Mouse (Mus musculus): ENCODE data around the gene Gnas.
"Not testable (repeated sequence)": the region's sequence is repeated elsewhere in the genome, so short reads cannot be mapped to it uniquely, and the experiment has no call there.

Gnas gene

DNA sequence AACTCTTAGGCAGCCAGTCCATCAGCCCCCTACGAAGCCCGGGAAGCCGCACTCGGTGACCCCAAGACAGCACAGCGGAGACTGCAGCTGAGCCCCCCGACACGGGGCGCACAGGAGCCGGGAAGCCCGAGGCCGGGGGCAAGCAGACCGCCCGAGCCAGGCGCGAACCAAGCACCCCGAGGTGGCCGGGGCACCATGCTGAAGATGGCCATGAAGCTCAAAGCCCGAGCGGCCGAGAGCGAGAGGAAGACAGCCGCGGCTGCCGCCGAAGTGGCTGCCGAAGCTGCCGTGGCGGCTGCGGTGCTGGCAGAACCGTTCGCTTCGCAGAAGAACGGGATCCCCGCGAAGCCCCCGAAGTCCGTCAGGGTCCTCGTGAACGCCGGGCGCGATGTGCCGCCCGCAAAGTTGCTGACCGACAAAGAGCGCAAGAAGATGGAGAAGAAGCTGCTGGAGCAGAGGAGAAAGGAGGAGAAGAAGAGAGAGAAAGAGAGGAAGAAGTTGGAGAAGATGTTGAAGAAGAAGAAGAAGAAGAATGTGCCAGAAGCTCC lies 44.3 kb downstream of the Gnas start:
- no peak for DNase-seq (ENCODE audit: low spot score)

DNA sequence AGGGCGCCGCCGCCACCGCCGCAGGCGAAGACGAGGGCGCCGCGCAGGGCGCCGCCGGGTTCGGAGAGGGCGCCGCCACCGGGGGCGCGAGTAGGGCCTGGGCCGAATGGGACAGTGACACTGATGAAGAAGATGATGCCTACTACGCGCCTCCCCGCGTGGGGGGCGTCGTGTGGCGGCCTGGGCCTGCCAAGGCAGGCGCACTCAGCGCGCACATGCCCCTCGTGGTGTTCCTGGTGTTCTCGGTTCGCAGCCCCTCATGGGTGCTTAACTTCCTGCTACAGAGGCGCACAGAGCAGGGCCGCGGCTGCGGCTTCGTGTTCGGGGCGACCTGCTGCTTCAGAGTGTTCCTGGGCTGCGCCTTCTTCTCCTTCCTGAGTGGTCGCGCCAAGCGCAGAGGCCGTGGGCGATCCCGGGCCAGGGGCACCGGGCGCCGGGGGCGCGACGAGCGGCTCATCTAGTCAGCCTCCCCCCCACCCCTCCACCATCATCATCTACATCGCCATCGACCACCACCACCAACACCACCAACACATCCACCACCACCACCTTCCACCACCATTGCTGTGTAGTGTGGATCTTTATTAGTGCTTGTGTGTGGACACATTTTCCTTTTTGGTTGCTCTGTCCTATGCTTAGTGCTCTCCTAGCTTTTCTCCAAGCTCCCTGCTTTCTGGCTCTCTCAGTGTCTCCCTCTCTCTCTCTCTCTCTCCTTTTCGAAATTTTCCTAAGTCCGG lies 45.0 kb downstream of the Gnas start:
- peak; percentile 50 for DNase-seq (ENCODE audit: low spot score)

DNA sequence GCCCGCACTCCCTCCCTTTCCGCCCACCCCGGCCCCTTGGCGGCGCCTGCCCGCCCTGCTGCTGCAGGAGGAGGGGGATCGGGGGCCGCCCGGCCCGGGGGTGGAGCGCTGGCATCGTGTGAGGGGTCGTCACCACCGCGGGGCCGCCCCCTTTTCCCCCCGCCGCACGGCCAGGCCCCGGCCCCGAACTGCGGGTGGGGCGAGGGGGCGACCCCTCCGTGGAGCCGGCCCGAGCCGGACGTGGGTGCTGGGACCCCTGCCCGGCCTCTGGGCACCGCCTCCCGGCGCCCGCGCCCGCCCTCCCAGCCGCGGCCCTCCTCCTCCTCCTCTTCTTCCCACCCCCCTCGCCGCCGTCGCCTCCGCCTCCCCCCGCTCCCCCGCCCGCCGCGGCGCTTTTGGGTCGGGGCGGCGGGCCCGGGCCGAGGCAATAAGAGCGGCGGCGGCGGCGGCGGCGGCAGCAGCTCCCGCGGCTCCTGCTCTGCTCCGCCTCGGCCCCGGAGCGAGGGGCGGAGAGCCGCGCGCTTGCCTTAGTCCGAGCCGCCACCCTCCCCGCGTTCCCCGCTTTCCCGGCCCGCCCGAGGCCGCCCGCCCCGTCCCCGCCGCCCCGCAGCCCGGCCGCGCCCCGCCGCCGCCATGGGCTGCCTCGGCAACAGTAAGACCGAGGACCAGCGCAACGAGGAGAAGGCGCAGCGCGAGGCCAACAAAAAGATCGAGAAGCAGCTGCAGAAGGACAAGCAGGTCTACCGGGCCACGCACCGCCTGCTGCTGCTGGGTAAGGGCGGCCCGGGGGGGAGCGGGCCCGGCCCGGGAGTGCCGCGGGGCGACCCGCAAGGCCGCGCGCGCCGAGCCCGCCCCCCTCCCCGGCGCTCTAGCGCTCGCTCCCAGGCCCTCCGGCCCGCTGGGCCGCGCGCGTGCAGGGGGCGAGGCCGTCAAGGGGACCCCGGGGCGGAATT lies 45.8 kb downstream of the Gnas start:
- peak; percentile 79 for DNase-seq (ENCODE audit: low spot score)

DNA sequence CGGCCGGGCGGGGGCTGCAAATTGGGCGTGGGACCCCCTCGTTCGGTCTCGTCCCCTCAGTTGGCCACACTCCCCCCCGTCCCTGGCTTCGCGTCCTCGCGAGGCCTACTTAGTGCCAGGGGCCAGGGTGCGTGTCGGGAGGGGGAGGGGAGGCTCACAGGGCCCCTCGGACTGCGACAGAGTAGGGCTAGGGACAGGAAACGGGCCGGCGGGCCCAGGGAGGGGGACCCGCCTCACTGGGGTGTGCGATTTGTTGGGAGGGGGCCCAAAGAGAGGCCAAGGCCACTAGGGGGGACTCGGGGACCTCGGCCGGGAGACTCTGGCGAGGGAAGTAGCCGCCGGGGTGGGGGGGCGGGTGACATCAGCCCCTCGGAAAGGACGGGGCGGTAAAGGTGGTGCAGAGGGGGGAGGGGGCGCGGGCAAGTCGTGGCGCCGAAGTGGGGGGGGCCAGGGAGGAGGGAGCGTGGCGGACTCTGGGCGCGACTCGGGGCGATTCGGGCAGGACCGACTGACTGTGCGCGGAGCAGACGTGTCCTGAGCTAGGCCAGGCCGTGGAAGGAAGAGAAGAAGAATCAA lies 46.6 kb downstream of the Gnas start:
- peak; percentile 71 for DNase-seq (ENCODE audit: low spot score)

DNA sequence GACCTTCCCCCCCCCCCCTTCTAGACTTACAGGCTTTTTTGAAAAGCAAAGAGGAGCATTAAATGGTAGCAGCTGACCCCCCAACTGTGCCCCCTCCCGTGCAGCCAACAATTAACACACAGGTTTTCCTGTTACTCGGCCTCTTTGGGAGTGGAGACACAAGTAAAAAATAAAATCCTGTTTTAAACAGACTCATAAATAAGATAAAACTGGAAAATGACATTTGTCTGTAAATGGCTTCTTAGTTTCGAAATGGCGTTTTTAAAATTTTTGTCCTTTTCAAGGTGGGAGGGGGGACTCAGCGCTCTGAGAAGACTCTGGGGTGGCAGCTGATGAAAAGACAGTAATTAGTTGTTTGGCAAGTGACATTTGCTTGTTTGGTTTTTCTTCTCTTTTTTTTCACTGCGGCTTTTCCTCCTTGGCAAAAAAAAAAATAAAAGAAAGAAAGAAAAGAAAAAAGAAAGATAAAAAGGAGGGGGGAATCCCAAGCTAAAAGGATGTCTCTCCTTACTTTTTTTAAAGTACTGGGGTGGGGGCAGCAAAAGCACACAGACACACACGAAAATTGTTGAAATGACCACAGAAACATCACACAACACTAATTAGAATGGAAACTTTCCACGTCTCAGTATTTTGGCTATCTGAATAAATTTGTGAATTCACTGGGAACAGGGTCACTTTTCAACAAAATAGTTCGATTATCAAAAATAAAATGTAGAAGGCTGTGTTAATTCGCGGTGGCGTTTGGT lies 47.3 kb downstream of the Gnas start:
- DNase-seq (ENCODE audit: low spot score), result no peak

DNA sequence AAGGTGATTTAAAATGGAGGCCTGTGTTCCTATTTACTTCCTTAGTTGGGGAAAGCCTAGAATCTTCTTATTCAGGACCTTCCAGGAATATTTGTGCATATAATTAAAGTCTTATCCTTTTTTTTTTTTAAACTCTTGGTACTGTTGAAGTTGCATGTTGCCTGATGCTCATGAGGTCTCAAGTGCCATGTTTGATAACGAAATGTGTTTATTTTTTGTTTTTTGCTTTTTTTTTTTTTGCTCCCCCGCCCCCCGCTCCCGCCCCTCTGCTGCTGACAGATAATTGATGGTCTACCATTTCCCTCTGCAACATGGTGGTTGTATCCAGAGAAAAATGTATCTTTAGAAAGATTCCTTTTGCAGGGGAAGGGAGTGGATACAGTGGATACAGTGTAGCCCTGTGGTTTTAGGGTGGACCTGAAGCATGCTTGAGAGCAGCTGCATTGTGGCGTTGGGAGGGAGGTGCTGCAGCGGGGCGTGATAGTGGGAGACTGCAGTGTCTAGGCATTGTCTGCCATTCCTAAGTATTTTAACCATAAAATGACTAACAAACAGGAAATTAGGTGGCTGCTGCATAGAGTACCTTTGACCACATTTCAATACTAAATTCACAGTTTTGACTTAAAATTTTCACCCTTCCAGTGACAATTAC lies 49.2 kb downstream of the Gnas start:
- no peak for DNase-seq (ENCODE audit: low spot score)

DNA sequence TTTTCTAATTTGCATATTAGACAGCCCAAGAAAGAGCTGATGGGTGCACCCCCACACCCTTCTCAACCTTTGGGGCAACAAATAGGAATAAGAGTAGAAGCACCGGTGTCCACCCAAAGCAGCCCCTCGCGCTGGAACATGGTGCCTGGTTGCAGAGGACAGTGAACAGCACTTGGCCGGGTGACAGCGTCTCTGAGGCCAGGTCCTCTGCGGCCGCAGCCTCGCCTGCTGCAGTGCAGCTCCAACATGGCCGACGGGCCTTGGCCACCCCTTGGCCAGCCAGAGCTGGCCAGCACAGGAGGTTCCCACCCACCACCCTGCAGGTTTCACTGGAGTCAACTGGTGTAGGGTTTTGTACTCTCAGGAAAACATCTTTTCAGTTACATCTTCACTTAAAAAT lies 50.3 kb downstream of the Gnas start:
- no peak for DNase-seq (ENCODE audit: low spot score)

DNA sequence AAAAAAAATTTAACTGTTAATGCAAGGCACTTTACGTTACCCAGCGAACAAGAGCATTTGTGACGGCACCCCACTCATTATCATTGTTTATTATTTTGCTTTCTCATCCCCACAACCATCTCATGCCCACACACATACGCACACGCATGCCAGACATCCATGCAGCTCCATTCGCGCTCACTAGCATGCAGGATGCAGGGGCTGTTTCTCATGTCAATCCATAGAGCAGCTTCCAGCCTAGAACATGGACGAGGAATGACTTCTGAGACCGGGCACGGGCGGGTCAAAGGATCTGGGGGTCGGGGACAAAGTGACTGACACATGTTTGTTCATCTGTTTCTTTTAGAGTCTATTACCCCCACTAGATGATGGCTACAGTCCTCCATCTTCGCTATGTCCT lies 53.2 kb downstream of the Gnas start:
- no peak for DNase-seq (ENCODE audit: low spot score)

DNA sequence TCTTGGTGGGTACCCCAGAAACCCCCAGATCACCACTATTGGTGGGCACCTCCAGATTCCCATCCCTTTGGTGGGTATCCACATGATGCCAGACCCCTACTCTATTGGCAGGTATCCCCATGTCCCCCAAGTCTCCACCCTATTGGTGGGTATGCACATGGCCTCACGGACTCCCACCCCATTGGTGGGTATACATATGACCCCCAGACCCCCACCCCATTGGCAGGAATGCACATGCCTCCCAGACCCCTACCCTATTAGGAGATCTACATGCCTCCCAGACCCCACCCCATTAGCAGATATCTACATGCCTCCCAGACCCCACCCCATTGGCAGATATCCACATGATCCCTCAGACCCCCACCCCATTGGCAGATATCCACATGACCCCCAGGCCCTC lies 55.6 kb downstream of the Gnas start:
- DNase-seq (ENCODE audit: low spot score), result no peak

DNA sequence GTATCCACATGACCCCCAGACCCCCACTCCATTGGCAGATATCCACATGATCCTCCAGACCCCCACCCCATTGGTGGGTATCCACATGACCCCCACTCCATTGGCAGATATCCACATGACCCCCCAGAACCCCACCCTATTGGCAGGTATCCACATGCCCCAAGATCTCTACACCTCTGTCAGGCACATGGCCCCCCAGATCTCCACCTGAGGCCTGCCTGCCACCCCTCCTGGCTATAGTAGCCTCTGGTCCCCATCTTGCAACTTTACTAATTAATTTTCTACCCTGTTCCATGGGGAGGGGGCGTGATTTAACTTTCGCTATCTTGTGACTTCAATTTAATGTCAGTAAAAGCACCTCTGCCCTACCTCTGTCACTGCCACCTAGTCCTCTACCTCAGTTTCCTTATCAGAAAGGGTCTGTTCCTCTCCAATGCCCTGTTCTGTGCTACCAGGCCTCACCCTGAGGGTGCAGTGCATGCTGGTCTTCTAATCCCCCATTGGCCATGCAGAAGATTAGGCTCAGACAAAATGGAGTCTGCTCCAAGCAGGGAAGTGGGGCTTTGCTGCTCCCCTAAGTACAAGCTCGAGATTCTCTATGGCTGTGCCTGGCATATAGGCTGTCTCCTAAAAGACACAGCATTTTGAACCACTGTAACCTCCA lies 56.2 kb downstream of the Gnas start:
- DNase-seq (ENCODE audit: low spot score), result no peak

DNA sequence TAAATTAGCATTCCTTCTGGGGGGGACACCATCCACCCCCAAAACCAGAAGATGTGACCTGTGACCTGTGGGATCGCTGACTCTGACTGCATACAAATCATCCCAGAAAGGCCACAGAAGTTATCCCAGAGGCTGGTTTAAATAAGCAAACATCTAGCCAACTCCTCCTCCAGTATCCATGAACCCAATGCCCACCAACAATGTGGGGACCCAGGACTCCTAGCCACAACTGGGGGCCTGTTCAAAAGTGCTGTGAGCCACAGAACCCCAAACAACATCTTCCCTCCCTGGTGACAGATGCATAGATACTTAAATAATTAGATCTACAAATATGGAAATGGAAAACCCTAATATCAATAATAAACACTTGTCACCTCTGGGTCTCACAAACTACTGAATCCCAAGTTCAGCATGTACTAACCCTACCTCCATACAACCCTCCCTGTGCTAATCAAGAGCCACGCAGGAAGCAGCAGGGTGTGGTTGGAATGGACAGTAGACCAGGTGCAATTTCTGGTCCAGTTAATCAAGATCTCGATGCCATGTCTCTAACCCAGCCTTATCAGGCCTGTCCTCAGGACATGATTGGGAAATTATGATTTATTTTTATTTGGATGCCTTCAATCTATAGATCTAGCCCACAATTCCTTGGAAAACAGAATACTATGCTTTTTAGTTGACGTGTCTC lies 56.9 kb downstream of the Gnas start:
- DNase-seq (ENCODE audit: low spot score), result no peak

DNA sequence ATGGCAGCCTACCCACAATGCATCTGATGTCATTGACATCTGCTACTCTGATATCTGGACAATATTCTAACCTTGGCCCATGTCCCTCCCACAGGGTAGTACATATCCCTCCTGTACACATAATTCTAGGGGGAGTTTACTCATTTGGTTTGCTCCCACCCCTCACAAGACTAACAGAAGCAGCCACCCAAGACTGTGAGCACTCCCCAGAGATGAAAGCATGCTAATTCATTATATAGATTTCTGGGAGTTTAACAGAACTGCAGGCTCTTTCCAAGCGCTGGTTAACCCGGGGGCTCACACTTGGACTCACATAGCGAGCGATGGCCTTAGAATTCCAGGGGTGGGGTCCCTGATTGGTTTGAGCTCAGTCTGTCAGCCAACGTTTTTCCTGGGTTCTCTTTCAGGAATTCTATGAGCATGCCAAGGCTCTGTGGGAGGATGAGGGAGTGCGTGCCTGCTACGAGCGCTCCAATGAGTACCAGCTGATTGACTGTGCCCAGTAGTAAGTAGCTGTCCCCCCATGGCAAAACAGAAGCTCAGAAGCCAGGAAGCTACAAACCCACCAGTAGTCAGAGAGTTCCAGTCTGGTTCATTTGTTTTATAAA lies 58.8 kb downstream of the Gnas start:
- no peak for DNase-seq (ENCODE audit: low spot score)

DNA sequence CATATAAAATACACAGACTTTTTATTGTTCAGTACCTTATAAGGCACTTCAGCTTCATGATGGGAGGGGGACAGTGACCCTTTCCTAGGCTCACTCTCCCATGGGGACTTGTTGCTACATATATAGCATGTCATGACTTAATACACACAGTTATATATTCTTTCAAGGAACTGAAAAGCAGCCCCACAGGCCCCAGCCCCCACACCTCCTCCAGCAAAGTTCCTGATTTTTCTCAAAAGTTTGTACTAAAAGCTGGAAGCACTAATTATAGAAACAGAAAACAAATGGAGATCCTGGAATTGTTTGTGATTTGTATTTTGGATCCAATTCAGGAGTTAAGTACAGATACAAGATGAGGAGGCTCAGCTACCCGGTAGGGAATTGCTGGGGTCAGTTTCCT lies 59.4 kb downstream of the Gnas start:
- no peak for DNase-seq (ENCODE audit: low spot score)

DNA sequence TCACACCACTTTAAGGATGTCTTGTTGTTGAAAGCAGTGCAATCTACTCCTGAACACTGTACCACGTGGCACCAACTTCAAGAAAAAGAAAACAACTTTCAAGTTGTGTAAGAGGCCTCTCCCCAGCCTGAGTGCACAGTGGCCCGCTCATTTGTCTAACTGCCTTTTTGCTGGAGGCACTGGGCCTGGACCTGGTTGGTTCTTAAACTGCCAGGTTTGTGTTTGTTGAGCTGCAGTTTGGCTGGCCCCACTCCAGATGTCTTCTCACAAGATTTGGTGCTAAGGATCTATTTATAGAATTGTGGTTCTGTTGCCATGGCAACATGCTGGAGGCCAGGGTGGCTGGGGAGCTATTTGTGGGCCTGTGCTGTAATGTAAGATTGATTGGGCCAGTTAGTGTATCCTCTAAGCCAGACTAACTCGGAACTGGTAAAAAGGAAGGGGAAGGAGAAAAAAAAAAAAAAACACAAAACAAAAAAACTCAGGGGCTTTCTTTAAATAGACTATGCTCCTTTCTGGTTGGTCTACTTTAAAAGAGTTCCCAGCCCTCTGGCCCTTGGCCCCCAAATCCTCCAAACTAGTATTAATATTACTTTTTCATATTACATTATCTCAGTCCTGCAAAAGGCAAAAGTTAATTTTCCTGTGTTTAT lies 60.0 kb downstream of the Gnas start:
- DNase-seq (ENCODE audit: low spot score), result peak; percentile 80

DNA sequence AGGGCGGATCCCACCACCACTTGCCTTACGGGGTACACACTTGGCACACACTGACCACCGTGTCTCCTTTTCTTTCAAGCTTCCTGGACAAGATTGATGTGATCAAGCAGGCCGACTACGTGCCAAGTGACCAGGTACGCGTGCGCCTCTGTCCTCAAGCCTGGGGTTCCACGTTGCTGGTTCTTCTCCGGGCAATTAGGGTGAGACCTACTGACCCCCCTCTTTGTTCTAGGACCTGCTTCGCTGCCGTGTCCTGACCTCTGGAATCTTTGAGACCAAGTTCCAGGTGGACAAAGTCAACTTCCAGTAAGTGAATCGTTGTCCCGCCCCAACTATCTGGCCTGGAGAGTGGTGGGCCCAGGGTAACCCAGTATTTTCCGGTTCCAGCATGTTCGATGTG lies 60.9 kb downstream of the Gnas start:
- no peak for DNase-seq (ENCODE audit: low spot score)

DNA sequence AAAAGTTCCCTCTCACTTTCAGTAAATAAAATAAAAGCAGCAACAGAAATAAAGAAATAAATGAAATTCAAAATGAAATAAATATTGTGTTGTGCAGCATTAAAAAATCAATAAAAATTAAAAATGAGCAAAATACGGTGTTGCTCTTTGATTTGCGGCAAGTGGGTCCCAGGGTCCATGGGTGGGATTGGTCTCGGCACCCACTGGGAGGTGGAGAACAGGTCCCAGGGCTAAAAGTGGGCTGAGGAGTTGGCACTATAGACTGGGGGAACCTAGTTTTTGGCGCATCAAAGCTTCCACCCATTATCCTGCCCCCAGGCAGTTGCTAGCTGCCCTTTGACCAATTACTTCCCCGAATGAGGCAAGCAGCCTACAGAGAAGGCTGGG lies 62.5 kb downstream of the Gnas start, which contains the start of gene Gm20721:
Gene Gm20721, minus strand, starts transcription at position 101 of the 387 bp plus-strand sequence.
- DNase-seq (ENCODE audit: low spot score), result no peak

DNA sequence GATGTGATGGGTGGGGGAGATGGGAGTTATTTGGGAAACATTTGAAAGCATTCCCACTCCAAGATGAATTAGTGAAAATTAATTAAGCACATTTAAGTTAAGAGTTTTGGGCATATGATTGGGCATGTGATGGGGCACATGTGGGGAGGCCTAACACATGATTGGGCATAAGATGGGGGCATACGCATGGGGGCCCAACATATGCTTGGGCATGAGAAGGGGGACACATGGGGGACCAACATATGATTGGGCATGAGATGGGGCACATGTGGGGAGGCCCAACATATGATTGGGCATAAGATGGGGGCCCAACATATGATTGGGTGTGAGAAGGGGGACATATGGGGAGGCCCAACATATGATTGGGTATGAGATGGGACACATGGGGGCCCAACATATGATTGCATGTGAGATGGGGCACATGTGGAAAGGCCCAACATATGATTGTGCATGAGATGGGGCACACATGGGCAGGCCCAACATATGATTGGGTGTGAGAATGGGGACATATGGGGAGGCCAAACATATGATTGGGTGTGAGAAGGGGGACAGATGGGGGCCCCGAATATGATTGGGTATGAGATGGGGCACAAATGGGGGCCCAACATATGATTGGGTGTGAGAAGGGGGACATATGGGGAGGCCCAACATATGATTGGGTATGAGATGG lies 63.0 kb downstream of the Gnas start:
- not testable (repeated sequence) for DNase-seq (ENCODE audit: low spot score)

DNA sequence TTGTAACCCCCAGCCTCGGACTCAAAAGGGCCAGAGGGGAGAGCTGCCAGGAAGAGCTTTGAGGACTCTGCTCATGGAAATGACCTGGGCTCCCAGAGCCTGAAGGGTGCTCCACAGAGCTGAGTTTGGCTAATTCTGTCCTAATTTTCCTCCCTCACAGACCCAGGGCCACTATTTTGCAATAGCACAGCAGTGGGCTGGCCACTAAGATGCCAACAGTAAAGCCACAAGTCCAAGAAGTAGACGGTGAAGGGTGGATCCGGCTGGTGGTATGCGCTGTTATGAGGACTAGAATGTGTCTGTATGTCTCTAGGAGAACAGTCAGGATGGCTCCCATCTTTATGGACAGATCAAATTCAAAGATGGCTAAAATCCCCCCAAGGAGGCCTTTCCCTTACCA lies 74.4 kb downstream of the Gnas start:
- DNase-seq (ENCODE audit: low spot score), result no peak

DNA sequence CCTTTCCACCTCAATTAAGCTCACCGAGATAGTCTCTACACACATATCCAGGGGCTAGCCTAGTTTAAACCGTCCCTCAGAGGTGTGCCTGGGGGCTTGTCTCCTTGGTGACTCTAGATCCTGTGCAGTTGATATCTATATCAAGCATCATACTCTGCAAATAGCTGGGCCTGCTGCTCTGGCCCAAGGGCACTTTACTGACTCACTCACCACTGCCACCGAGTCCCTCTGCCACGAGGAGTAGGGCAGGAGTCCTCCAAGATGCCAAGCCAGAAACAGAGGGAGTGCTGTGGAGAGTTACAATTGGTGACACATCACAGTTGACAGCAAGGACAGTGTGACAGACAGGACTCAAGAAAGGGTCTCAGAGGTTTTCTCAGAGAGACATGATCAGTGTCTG lies 75.5 kb downstream of the Gnas start:
- DNase-seq (ENCODE audit: low spot score), result no peak
